Mouse (Mus musculus): ENCODE data around the gene Lrrc41. TPM values are rescaled to one million over a fixed set of nuclear protein-coding genes. Genes with fewer than 3 reads are reported as not detected.

Gene Lrrc41
- polyA plus RNA-seq, 1 experiment from 2014 or later, result 73.1 TPM

- Histone ChIP-seq H3K4me1 (ENCODE audit: control insufficient read depth, insufficient read depth, low read length) (0 out of 2 replicates have a peak, but pooled peaks cover 8% of the 10 kb centered on the region), H3K9ac (ENCODE audit: low read depth, low read length) (no peak overlapping the region), H3K9me3 (ENCODE audit: control insufficient read depth, low read length) (no peaks in the 10 kb centered on the region), H3K36me3 (ENCODE audit: control insufficient read depth, insufficient read depth, low read length) (peaks cover 16% of the 10 kb centered on the region; the same call in 1 of the 2 replicates), H3K4me3 (ENCODE audit: low read depth, low read length) (no peak overlapping the region), H3K27ac (replicated peaks; ENCODE audit: low read depth, low read length) (no peak overlapping the region), H3K27me3 (replicated peaks; ENCODE audit: control insufficient read depth, insufficient read depth, low read length) (no peaks in the 10 kb centered on the region), H3K4me2 (ENCODE audit: low read depth, low read length) (no peak overlapping the region)
- ATAC-seq (ENCODE audit: low read depth) (no peak), DNase-seq (ENCODE audit: low spot score) (no peak)
- WGBS, result 80% methylated on average over 3 of the region's 3 CpGs
Observed at GRCm38 (mm10) chr4:116049211-116049610, 25.9 kb upstream of the Lrrc41 start.

- WGBS, result 8% methylated on average over 22 of the region's 22 CpGs
- H3K9me3 ChIP-seq (ENCODE audit: control insufficient read depth, low read length), result no peaks in the 10 kb centered on the region
- H3K4me1 ChIP-seq (ENCODE audit: control insufficient read depth, insufficient read depth, low read length), result 0 out of 2 replicates have a peak, but pooled peaks cover 8% of the 10 kb centered on the region
- ATAC-seq (ENCODE audit: low read depth) (peak; percentile 56), DNase-seq (ENCODE audit: low spot score) (peak; percentile 73)
- peaks cover 7% of the 10 kb centered on the region; the same call in 1 of the 2 replicates for H3K36me3 ChIP-seq (ENCODE audit: control insufficient read depth, insufficient read depth, low read length)
- peak overlapping the region; percentile 83 for H3K4me2 ChIP-seq (ENCODE audit: low read depth, low read length)
- H3K4me3 ChIP-seq (ENCODE audit: low read depth, low read length), result peak overlapping the region; percentile 54
- H3K9ac ChIP-seq (ENCODE audit: low read depth, low read length), result peak overlapping the region; percentile 64
- H3K27ac ChIP-seq (replicated peaks; ENCODE audit: low read depth, low read length), result peak overlapping the region; percentile 92
- H3K27me3 ChIP-seq (replicated peaks; ENCODE audit: control insufficient read depth, insufficient read depth, low read length), result no peaks in the 10 kb centered on the region
Observed at GRCm38 (mm10) chr4:116052526-116053293, 22.4 kb upstream of the Lrrc41 start.

DNA sequence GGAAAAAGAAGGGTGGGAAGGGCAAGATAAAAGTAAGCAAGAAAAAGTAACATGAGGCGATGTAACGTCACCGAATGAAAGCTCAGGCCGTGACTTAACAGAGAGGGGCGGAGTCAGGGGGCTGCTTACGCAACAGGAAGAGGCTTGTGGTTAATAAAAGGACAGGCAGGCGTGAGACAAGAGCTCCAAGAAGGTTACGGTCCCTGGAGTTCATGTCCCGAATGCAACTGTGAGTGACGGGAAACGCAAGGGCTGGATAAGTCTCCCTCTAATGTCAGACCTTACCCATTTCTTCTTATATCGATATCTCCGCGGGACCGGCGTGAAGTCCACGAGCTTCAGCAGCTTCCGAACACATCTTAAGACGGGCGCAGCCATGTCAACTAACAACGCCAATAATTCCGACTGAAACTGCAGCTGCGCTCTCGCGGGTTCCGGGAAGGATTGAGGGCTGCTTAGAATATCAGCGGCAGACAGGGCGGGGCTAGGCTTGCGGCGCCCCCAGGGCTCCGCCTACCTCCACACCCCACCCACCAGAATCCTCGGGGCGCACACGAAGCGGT, 21.6 kb upstream of the Lrrc41 start, which contains the start of gene Nsun4:
Gene Nsun4 (minus strand): TSS at position 478 of the 563 bp plus-strand sequence.
- under 1% methylated on average over 35 of the region's 35 CpGs for WGBS
- peak; percentile 97 for ATAC-seq (ENCODE audit: low read depth)
- DNase-seq (ENCODE audit: low spot score), result peak; percentile 97
- H3K9me3 ChIP-seq (ENCODE audit: control insufficient read depth, low read length), result no peaks in the 10 kb centered on the region
- peak within 1 kb of the TSS; percentile 64 for H3K9ac ChIP-seq (ENCODE audit: low read depth, low read length)
- H3K36me3 ChIP-seq (ENCODE audit: control insufficient read depth, insufficient read depth, low read length), result no peaks in the 10 kb centered on the region
- H3K27ac ChIP-seq (replicated peaks; ENCODE audit: low read depth, low read length), result peak within 1 kb of the TSS; percentile 92
- peak within 1 kb of the TSS; percentile 83 for H3K4me2 ChIP-seq (ENCODE audit: low read depth, low read length)
- no peaks in the 10 kb centered on the region for H3K27me3 ChIP-seq (replicated peaks; ENCODE audit: control insufficient read depth, insufficient read depth, low read length)
- H3K4me1 ChIP-seq (ENCODE audit: control insufficient read depth, insufficient read depth, low read length), result 0 out of 2 replicates have a peak, but pooled peaks cover 8% of the 10 kb centered on the region
- peak within 1 kb of the TSS; percentile 54 for H3K4me3 ChIP-seq (ENCODE audit: low read depth, low read length)

GRCm38 (mm10) chr4:116057559-116057958, 17.5 kb upstream of the Lrrc41 start:
- H3K27ac ChIP-seq (replicated peaks; ENCODE audit: low read depth, low read length), result no peak overlapping the region
- H3K4me3 ChIP-seq (ENCODE audit: low read depth, low read length), result no peak overlapping the region
- no peak overlapping the region for H3K4me2 ChIP-seq (ENCODE audit: low read depth, low read length)
- H3K9ac ChIP-seq (ENCODE audit: low read depth, low read length), result no peak overlapping the region
- no peaks in the 10 kb centered on the region for H3K36me3 ChIP-seq (ENCODE audit: control insufficient read depth, insufficient read depth, low read length)
- H3K9me3 ChIP-seq (ENCODE audit: control insufficient read depth, low read length), result no peaks in the 10 kb centered on the region
- DNase-seq (ENCODE audit: low spot score), result no peak
- WGBS, result 0% methylated on average over 1 of the region's 1 CpGs
- H3K27me3 ChIP-seq (replicated peaks; ENCODE audit: control insufficient read depth, insufficient read depth, low read length), result no peaks in the 10 kb centered on the region
- ATAC-seq (ENCODE audit: low read depth), result no peak
- 0 out of 2 replicates have a peak, but pooled peaks cover 4% of the 10 kb centered on the region for H3K4me1 ChIP-seq (ENCODE audit: control insufficient read depth, insufficient read depth, low read length)

- Histone ChIP-seq H3K4me3 (ENCODE audit: low read depth, low read length) (no peak overlapping the region), H3K4me1 (ENCODE audit: control insufficient read depth, insufficient read depth, low read length) (no peaks in the 10 kb centered on the region), H3K9ac (ENCODE audit: low read depth, low read length) (no peak overlapping the region), H3K27me3 (replicated peaks; ENCODE audit: control insufficient read depth, insufficient read depth, low read length) (no peaks in the 10 kb centered on the region), H3K27ac (replicated peaks; ENCODE audit: low read depth, low read length) (no peak overlapping the region), H3K4me2 (ENCODE audit: low read depth, low read length) (no peak overlapping the region), H3K36me3 (ENCODE audit: control insufficient read depth, insufficient read depth, low read length) (no peaks in the 10 kb centered on the region), H3K9me3 (ENCODE audit: control insufficient read depth, low read length) (no peaks in the 10 kb centered on the region)
- no peak for ATAC-seq (ENCODE audit: low read depth)
- WGBS, result 77% methylated on average over 5 of the region's 5 CpGs
- no peak for DNase-seq (ENCODE audit: low spot score)
Observed at GRCm38 (mm10) chr4:116059012-116059726, 15.9 kb upstream of the Lrrc41 start.

GRCm38 (mm10) chr4:116063855-116064254, 11.2 kb upstream of the Lrrc41 start:
- no peaks in the 10 kb centered on the region for H3K4me1 ChIP-seq (ENCODE audit: control insufficient read depth, insufficient read depth, low read length)
- H3K4me3 ChIP-seq (ENCODE audit: low read depth, low read length), result no peak overlapping the region
- no peaks in the 10 kb centered on the region for H3K27me3 ChIP-seq (replicated peaks; ENCODE audit: control insufficient read depth, insufficient read depth, low read length)
- ATAC-seq (ENCODE audit: low read depth), result no peak
- H3K4me2 ChIP-seq (ENCODE audit: low read depth, low read length), result no peak overlapping the region
- no peaks in the 10 kb centered on the region for H3K9me3 ChIP-seq (ENCODE audit: control insufficient read depth, low read length)
- no peak overlapping the region for H3K27ac ChIP-seq (replicated peaks; ENCODE audit: low read depth, low read length)
- DNase-seq (ENCODE audit: low spot score), result no peak
- WGBS, result 50% methylated on average over 1 of the region's 1 CpGs
- H3K9ac ChIP-seq (ENCODE audit: low read depth, low read length), result no peak overlapping the region
- H3K36me3 ChIP-seq (ENCODE audit: control insufficient read depth, insufficient read depth, low read length), result peaks cover 37% of the 10 kb centered on the region

GRCm38 (mm10) chr4:116070116-116070515, 5.0 kb upstream of the Lrrc41 start:
- ATAC-seq (ENCODE audit: low read depth) (peak; percentile 30; the same call in 1 of the 2 replicates), DNase-seq (ENCODE audit: low spot score) (peak; percentile 56)
- no peak overlapping the region for H3K4me2 ChIP-seq (ENCODE audit: low read depth, low read length)
- no peaks in the 10 kb centered on the region for H3K27me3 ChIP-seq (replicated peaks; ENCODE audit: control insufficient read depth, insufficient read depth, low read length)
- peaks cover 52% of the 10 kb centered on the region for H3K36me3 ChIP-seq (ENCODE audit: control insufficient read depth, insufficient read depth, low read length)
- H3K9me3 ChIP-seq (ENCODE audit: control insufficient read depth, low read length), result no peaks in the 10 kb centered on the region
- 63% methylated on average over 6 of the region's 6 CpGs for WGBS
- no peak overlapping the region for H3K9ac ChIP-seq (ENCODE audit: low read depth, low read length)
- H3K4me3 ChIP-seq (ENCODE audit: low read depth, low read length), result no peak overlapping the region
- H3K27ac ChIP-seq (replicated peaks; ENCODE audit: low read depth, low read length), result no peak overlapping the region
- peaks cover 15% of the 10 kb centered on the region for H3K4me1 ChIP-seq (ENCODE audit: control insufficient read depth, insufficient read depth, low read length)

DNA sequence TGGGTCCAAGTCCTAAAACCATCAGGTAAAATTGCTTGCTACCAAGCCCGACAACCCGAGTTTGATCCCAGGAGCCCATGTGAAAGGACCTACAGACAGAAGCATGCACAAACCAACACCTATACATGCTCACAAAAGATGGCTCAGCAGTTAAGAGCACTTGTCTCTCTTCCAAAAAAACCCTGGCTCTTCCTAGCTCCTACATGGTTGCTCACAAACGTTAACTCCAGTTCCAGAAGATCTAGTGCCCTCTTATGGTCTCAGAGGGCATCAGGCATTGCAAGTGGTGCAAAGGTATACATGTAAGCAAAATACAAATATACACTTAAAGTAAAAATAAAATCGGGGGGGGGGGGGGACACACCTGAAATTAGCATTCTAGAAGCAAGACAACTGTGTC, 1.9 kb upstream of the Lrrc41 start:
- Histone ChIP-seq H3K27ac (replicated peaks; ENCODE audit: low read depth, low read length) (no peak overlapping the region), H3K9me3 (ENCODE audit: control insufficient read depth, low read length) (no peaks in the 10 kb centered on the region), H3K4me2 (ENCODE audit: low read depth, low read length) (peak overlapping the region; percentile 78; the same call in 1 of the 2 replicates), H3K9ac (ENCODE audit: low read depth, low read length) (no peak overlapping the region), H3K4me3 (ENCODE audit: low read depth, low read length) (no peak overlapping the region; the same call in 1 of the 2 replicates), H3K36me3 (ENCODE audit: control insufficient read depth, insufficient read depth, low read length) (peaks cover 24% of the 10 kb centered on the region), H3K27me3 (replicated peaks; ENCODE audit: control insufficient read depth, insufficient read depth, low read length) (no peaks in the 10 kb centered on the region), H3K4me1 (ENCODE audit: control insufficient read depth, insufficient read depth, low read length) (peaks cover 25% of the 10 kb centered on the region)
- DNase-seq (ENCODE audit: low spot score) (peak; percentile 35), ATAC-seq (ENCODE audit: low read depth) (no peak)
- 50% methylated on average over 4 of the region's 4 CpGs for WGBS
